Mouse (Mus musculus): ENCODE data around the gene Iqgap1.
"Not testable (repeated sequence)": the region's sequence is repeated elsewhere in the genome, so short reads cannot be mapped to it uniquely, and the experiment has no call there.

Iqgap1 gene

DNA sequence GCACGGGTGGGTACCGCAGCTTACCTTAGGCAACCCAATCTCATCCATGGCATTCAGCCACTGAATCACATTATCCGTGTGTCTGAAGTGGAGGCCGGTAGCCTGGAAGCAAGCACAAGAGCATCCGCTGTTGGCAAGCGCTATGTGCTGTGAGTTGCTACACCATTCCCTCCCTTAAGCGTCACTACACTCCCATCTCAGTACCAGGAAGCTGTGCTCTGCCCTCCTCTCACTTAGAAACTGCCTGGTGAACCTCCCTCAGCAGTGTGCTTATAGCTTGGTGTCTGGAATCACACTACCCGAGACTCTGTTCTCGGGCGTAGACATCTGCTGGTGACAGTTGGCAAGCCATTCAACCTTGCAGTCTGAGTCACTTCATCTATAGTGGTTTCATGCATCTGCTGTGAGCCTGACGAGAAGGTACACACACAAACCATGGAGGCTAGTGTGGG lies 58.9 kb downstream of the Iqgap1 start:
- no peak for DNase-seq (ENCODE audit: low spot score)

DNA sequence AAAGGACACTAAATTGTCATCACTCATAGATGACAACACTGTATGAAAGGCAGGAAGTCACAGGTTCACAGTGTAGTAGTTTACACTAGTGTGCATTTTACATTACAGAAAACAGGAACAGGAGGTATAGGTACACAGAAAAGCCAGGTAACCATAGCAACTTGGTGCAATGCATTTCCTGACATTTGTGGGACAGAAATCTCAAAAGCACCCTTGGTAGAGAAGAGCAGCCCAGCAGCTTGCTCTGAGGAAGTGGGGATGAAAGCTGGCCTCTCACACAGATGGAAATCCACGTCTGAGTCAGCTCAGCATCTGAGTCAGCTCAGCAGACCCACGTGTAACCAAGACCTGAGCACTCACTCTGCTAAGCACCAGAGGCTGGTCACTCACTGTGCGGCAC lies 59.7 kb downstream of the Iqgap1 start:
- no peak for DNase-seq (ENCODE audit: low spot score)

DNA sequence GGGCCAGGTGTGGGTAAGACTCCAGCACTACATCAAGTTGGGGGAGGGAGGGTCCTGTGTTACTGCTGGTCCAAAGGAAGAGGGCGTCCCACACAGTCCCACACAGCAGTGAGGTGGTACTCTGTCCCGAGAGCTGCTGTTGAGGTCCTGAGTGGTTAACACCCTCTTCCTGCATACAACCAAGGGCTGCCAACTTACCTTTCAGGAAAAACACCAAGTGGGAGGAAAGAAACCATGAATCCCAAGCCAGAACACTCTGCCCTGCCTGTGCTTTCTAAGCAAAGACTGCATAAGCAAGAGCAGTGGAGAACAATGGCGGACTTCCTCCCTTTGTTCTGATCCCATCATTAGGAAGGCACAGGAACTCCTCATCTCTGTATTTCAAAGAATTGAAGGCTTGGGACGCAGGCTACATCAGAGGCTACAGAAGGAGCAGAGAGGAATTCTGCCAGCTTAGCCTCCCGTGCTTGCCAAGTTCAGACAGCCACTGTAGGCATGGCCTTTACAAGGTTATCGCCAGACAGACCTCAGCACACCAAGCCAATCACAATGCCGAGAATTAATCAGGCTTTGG lies 61.8 kb downstream of the Iqgap1 start:
- no peak for DNase-seq (ENCODE audit: low spot score)

DNA sequence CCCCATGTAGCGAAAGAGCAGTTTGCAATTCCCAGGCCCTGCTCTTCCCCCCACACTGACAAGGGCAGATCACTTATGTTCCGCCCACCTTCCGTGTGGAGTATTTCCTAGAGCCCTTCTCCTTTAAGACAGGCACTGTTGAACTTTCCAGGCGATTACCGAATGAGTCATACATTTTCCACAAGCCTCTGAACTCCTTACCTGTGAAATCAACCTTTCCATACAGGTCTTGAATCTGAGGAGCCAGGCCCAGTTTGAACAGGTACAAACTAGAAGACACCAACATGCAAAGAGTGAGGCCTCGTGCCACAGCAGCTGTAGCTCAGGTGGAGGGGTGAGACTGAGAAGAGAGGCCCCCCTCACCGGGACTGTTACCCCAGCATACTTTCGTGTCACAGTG lies 63.5 kb downstream of the Iqgap1 start:
- no peak for DNase-seq (ENCODE audit: low spot score)

DNA sequence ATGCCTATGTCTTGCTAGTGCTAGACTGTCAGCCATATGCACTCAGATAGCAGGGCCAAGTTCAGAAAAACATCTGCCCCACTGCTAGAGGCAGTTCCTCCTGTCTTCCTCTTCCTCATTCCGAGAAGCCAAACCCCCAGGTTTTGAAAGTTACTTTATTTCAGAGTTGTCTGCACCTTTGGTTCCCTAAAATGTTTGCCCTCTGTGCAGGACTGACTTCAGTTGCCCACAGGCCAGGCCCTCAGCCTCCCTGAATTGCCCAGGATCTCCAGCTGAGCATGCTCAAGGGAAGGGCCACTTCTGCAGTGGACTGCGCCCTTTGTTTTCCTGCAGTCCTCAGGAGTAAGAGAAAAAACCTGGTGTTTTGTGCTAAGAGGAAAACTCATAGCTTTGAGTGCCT lies 71.7 kb downstream of the Iqgap1 start:
- no peak for DNase-seq (ENCODE audit: low spot score)

DNA sequence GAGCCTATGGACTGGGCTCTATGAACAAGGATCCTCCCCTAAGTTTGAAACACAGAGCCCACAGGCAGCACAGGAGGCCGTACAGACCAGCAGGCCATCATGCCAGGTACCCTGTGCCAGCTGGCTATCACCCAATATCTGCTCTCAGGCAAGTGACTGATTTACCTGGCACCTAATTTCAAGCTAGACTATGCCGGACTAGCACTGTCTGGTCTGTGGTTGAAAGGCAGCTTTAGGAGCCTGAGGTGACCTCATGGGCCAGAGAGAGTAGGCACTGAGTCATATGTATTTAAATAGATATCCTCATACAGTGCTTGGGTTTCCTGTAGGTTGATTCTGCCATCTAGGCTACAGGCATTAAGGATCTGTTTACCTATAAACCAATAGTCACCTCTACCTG lies 72.2 kb downstream of the Iqgap1 start:
- no peak for DNase-seq (ENCODE audit: low spot score)

DNA sequence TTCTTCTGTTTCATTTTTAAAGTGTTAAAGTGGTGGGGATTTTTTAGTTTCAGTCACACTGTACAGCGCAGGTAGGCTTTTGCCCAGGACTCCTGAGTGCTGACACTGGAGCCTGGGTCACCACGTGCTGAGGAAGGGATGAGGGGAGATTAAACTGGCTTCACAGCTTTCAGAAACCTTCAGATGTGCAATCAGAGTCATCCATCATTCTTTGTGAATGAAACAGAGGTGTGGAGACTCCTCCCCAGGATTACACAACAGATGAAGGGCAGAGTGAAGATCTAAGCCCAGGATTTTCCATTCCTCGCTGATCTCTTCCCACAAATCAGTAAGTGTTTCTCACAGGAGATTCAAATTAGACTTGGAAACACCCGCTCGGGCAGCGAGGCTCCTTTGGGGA lies 76.2 kb downstream of the Iqgap1 start:
- DNase-seq (ENCODE audit: low spot score) = no peak

DNA sequence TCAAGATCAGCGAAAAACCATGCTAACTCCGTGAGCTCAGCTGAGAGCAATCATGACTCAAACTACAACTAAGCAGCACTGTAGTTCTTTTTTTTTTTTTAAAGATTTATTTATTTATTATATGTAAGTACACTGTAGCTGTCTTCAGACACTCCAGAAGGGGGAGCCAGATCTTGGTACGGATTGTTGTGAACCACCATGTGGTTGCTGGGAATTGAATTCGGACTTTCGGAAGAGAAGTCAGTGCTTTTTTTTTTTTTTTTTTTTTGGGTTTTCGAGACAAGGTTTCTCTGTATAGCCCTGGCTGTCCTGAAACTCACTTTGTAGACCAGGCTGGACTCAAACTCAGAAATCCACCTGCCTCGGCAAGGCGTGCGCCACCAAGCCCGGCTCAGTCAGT lies 76.7 kb downstream of the Iqgap1 start:
- not testable (repeated sequence) for DNase-seq (ENCODE audit: low spot score)

DNA sequence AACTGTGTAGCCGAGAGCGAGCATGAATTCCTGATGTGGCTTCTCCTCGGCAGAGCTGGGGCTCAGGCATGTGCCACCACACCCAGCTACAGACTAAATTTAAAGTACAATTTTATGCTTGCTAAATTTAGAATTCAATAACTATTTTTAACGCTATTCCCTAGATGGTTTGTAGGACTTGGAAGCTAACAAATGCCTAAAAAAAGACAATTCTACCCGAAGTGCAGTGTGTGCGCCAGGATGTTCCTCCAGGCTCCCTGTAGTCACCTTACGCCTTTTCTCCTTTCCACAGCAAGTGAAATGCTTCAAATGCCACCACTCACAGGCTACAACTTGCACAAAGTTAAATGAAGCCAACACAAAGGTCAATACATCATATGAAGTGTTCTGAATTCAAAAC lies 78.4 kb downstream of the Iqgap1 start:
- DNase-seq (ENCODE audit: low spot score) = no peak

DNA sequence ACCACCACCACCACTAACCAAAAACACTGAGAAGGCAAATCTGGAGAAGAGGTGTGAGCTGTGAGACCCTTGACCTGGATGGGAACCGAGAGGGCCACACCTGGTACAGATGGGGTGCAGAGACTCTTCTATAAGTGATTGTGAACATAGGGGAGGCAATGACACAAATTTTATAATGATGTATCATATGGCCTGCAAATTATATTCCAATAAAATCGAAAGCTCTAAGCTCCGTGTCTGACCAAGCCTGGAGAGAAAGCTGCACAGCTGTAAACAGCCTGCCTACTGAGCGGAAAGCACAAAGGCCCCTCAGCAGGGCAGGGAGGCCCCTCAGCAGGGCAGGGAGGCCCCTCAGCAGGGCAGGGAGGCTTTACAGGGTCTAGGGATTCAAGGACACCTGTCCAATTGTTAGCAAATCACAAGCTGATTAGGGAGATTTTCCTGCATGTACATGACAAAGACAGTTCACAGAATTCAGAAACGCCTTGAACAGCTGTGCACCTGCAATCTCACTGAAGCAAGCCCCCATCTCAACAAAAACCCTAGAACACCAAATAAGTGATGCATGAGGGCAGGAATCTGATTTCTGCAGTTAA lies 79.5 kb downstream of the Iqgap1 start:
- DNase-seq (ENCODE audit: low spot score) = peak; percentile 23

DNA sequence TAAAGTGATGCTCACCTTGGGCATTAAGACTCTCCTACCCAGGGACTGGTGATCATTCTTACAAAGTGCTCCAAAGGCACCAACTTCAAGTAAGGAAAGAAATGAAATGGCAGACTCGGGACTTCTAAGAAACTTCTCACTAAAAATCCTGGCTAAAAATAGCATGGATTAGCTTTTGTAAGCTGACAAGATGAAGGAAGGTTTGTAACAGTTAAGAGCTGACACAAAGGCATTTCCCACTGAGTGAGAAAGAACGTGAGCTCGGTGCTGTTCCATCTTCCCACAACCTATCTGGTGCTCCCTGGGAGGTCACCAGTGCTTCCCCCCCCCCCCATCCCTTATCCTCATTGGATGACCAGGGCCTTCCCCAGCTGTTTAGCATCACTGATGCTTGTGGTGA lies 80.0 kb downstream of the Iqgap1 start:
- DNase-seq (ENCODE audit: low spot score) = peak; percentile 20

DNA sequence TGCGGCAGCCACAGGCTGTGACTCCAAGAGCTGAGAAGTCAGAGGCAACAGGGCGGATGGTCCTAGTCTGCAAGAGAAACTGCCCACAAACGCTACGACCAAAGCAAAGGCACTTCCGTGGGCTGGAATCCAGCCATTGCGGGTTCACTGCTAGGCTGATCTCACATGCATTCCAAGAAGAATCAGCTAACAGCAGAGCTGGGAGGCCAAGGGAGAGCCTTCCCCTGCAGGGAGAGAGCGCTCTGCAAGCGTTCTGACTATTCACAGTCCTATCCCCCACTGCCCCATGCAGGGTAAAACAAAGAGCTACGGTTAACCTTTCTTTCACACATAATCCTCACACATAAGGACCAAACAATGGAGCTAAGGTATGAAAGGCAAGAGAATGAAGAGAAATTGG lies 80.5 kb downstream of the Iqgap1 start:
- peak; percentile 59 for DNase-seq (ENCODE audit: low spot score)

DNA sequence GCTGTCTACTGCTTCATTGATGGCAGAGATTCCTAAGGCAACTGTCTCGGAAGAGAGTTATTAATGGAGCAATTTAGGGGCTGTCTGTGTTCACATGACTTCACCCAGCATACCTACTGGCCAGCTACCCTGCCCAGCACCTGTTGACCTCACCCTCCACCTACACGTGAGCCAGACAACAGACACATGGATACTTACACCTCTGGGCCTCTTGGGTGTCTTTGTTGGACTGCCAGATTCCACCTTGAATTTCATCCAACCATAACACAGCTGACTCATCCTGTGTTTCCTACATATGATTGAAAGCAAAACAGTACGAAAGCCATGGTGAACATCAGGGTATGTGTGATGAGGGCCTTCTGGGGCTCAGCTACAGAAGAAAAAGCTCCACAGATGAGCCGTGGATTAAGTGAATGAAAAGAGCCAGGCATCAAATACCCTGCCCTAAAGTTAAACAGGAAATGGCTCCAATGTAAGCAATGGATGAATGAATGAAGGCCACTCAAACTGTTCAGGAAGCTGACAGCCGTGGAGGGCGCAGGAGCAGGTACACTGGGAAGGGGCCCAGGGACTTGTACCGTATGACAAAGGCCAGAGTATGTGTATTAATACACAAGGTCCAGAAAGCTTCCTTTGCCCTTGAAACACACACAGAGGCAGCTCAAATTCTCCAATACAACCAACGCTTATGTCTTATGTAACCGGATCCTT lies 81.7 kb downstream of the Iqgap1 start:
- DNase-seq (ENCODE audit: low spot score) = no peak

DNA sequence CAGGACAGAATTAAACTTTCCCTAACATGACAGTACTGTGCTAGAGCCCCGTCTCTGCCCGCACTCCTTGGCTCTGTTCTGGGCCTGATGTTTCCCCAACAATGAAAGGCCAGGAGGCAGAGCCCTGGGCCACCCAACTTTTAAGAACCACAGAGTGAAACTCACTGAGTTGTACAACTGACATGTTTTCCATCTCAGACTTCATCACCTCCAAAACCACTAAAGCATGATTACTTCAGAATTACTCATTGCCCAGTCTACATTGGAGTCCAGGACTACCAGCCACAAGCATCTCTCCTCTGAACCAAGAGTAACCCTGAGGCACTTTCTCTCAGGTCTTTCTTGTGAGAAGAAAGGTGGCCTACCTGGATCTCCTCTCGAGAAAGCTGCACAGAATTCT lies 83.1 kb downstream of the Iqgap1 start:
- no peak for DNase-seq (ENCODE audit: low spot score)

DNA sequence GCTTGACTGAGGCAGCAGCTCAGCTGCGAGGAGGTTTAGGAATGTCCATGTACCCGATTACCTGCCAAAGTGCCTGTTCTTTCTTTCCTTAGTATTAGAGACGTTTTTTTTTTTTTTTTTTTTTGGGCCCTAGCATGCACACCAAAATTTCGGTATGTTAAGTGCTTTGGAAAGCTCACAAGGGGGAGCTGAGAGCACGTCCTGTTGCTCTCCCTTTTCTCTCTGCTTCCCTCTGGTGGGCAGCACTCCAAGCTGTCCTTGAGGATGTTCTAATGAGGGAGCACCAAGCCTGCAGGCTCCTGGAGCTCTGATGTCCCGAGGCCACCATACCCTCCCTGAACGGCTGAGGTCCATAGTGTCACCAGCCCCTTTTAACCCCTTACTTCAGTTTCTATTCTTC lies 84.8 kb downstream of the Iqgap1 start:
- peak; percentile 80 for DNase-seq (ENCODE audit: low spot score)

DNA sequence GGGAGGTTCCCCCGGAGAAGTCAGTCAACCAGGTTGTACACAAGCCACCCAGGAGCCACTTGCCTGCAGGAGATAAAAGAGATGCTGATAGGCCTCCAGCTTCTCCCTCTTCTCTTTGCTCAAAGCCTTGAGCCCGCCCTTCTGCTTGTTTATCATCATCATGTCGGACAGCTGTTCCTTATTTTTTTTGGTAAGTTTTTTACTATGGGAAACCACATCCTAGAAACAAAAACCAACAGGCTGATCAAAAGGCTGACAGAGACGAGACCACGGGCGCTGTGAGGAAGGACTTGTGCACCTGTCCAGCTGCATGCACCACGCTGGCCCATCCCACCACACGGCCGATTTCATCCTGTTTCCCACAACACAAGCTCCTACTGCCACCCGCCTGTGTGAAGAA lies 89.6 kb downstream of the Iqgap1 start:
- DNase-seq (ENCODE audit: low spot score) = no peak

DNA sequence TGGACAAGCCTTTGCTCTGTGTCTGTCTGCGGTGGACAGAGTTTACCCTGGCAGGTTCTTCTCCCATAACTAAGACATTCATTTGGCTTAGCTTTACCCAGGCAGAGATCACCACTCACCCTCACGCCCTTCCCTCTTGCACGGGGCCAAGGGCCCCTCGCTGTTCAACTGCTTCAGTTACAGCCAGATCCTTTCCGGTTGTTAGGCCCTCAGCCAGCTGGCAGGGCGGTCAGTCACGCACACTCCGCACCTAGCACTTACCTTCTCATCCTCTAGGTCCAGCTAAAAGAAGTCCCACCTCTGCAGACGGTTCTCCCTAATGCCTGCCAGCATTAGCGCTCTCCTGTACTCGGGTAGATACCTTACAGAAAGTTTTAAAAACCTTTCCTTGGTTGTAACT lies 92.8 kb downstream of the Iqgap1 start:
- DNase-seq (ENCODE audit: low spot score) = no peak

DNA sequence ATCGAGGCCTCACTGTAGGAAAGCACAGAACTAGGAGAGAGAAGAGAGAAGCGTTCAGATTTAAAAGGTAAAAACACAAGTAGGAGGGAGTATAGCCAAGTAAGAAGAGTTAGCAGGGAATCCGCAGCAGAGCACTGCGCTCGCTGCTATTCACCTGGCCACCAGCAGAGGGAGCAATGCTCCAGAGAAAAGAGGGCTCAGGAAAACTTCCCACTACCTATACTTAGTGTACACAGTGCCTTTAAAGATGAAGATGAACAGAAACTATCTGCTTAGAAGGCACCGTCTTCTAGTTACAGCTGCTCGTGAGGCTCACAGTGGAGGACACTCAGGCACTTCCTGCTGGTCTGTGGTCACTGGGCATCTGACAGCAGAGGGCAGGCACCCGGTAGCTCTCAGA lies 96.1 kb downstream of the Iqgap1 start:
- DNase-seq (ENCODE audit: low spot score) = peak; percentile 83

DNA sequence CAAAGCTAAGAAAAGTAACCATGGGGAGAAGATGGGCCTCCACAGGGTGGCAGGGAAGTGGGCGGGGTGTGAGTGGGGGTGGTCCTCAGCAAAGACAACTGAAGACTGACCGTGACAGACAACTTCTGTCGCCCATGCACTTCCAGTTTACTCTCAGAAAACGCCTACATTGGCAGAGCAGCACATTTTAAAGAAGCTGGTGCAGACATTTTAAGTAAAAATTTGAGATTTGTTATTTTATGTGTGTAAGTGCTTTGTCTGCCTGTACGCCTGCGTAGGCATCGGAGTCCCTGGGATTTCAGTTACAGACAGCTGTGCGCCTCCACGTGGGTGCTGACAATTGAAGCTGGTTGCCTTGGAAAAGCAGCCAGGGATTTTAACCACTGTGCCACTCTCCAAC lies 104.7 kb downstream of the Iqgap1 start:
- DNase-seq (ENCODE audit: low spot score) = peak; percentile 11

DNA sequence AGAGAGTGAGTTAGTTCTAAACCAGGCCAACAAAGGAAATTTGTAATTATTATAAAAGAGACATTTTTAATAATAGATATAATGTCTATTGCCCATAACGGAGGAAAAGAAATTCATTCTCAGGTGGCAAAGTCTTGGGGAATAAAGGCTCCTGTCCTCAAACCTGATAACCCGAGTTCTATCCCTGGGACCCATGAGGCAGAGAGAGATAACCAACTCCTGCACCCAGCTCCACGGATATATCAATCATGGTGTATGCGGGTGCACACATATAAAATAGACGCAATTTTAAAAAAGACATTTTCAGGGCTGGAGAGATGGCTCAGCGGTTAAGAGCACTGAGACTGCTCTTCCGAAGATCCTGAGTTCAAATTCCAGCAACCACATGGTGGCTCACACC lies 106.2 kb downstream of the Iqgap1 start:
- no peak for DNase-seq (ENCODE audit: low spot score)

DNA sequence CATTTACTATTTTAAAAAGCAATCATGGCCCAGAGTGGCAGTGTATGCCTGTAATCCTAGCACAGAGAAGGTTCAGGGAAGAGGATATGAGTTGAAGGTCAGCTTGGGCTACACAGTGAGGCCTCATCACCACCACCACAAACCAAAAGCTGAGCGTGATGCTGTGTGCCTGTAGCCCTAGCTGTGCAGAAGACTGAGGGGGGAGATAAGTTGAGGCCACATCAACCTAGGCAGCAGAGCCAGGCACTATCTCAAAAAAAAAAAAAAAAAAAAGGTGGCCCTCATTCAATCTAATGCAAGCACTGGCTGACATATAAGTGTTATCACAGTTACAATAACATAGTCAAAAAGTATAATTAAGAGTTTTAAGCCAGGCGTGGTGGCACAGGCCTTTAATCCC lies 106.7 kb downstream of the Iqgap1 start:
- no peak for DNase-seq (ENCODE audit: low spot score)

DNA sequence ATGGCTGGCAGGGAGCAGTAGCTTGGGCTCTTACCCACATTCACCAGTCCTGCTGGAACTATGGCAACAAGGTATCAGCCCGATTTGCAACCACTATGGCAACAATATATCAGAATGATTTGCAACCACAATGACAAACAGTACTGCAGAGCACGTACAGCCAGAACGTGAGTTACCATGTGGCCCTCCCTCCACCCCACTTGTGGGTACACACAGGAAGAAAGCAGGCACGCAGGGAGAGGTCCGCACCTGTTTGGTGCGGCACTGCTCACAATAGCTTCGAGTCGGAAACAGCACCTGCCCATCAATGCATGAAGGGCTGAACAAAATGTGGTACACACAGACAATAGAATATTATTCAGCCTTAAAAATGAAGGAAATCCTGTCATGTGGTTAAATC lies 107.3 kb downstream of the Iqgap1 start:
- no peak for DNase-seq (ENCODE audit: low spot score)

DNA sequence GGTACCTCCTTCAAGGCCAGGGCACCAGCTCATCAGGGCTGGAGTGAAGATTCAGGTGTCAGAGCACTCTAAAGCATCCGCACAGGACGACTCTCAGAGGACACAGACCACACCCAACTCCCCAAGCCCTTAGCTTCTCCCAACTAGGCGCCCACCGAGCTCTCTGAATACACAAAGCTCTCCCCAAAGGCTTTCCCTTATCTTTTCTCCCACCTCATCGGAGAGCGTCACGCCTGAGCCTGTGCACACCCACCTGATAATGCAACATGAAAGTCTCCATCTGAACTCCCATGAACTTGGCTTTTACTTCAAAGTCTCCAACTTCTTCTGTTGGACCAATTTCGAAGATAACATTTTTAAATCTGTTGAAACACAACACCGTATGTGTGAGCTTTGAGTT lies 109.0 kb downstream of the Iqgap1 start:
- DNase-seq (ENCODE audit: low spot score) = no peak

DNA sequence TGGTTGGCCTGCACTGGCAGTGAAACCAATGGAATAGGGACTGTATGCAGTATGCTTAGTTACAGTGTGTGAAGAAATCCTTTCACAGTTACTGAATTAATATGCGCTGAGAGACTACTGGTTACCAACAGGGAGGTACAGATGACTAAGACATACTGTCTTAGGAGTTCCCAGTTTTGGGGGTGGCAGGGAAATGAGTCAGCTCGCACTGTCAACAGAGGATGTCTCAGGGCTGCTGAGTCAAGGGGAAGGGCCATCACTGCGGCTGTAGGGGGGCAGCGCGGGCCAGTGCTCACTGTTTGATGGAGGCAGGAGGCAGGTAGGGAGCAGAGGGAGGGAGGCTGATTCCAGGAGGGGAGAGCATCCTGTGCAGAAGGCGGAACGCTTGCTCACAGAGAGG lies 110.5 kb downstream of the Iqgap1 start:
- DNase-seq (ENCODE audit: low spot score) = no peak

Measured in embryo, embryonic 10.5 days (tissue).